Mouse (Mus musculus) urinary bladder, postnatal 14 days (tissue): ENCODE measurements at regions not wholly inside any gene's neighbourhood (a gene's known extent, or its start where the extent isn't known, plus 50 kb on each side); places are given as distances from the start of the nearest gene placed in this dataset.

ENCODE experiments used
- DNase-seq: peaks from one replicate; pipeline ENCODE4 v3.0.0; 2021; ENCODE audit warnings: low spot score

GRCm38 (mm10) chr3:149275478-149276132, 285.2 kb upstream of the Adgrl2 start:
- DNase-seq = no peak

GRCm38 (mm10) chr3:149274987-149275386, 284.6 kb upstream of the Adgrl2 start:
- no peak for DNase-seq

- no peak for DNase-seq
Observed at GRCm38 (mm10) chr3:149273993-149274692, 283.8 kb upstream of the Adgrl2 start.

DNA sequence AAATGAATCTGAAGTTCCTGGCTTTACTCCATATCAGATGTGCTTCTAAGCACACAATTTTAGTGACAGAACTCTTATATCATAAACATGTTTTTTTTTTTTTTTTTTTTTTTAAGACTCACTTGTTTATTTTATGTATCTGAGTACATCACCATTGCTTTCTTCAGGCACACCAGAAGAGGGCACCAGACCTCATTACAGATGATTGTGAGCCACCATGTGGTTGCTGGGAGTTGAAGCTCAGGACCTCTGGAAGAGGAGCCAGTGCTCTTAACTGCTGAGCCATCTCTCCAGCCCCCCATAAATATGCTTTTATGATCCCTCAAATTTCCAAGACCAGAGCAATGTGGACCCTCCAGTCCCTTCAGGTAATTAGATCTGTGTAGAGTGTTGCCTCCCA, 280.1 kb upstream of the Adgrl2 start:
- DNase-seq = no peak

DNA sequence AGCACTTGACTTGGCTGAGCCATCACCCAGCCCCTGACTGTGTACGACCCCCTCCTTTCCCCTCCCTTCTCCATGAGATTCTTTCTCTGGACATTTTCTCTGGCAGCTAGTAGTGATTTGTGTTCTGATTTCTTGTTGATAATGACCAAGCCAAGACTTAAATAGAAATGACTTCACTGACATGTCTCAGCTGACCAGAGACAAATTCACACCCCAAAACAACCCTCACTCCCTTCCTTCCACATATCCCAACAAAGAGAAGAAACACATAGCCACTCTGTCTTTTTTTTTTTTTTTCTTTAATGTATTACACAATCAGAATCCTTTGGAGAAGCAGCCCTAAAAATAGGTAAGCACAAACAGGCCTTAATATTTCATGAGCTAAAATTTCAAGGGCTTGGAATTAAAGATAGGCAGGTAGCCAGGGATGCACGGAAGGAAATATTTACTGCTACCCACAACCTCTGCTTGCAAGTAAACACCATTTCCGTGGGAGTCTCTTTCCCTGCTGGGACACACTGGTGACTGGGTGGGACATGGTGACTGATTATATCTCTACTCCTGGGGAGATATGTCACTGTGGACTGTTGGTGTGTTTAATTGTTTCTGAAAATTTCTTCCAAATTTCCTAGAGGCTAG, 272.1 kb upstream of the Adgrl2 start:
- DNase-seq = no peak

DNA sequence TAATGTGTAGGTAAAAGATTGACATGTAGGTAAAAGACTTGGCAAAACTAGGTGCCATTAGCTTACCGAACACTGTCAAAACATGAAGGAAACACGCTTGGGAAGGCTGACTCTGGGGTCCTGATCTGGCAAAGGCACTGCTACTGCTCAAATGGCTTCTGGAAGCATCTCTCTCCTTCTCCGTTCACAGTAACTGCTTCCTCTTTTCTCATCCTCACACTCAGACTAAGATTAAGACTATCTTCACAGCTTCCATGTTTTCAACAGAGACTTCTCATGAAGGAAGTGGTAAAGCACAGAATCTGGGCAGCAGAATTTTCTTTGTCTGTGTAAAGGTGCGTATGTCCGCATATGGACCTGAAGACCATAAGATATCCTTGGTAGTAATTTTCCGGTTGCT, 271.4 kb upstream of the Adgrl2 start:
- no peak for DNase-seq

- DNase-seq = no peak
Observed at GRCm38 (mm10) chr3:149258826-149259225, 268.5 kb upstream of the Adgrl2 start.

- DNase-seq = no peak
Observed at GRCm38 (mm10) chr3:149256891-149257290, 266.5 kb upstream of the Adgrl2 start.

DNA sequence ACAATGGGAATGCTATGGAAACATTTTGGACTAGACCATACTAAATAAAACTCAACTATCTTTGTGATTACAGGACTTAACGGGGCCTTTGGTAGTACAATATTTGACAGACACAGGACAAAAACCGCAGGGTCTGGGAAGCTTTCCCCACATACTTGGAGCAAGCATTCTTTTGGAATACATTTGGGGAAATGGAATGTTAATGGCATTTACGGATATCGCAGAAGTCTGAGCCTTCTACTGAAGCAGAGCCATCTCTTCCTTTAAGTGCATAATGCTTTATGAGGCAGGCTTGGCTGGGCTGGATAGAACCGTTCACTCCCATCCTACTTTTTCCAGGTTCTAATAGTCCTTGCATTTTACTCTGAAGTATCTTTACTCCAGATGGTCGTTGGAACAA, 262.7 kb upstream of the Adgrl2 start:
- no peak for DNase-seq

GRCm38 (mm10) chr3:149252144-149252543, 261.8 kb upstream of the Adgrl2 start:
- DNase-seq = no peak

DNA sequence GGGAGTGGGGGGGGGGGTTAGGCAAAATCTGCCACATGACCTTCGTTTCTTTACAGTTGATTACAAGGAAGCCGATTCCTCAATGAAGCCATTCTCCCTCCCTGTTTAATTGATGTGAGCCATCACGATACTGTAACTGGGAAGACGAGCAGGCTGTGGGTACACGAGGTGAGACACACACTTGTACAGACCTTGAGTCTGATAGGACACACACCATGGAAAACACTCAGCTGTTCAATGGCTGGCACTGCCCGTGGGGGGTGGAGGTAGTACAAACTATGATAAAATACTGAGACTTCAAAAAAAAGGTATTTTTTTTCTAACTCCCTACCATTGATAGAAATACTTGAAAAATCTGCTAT, 257.3 kb upstream of the Adgrl2 start:
- no peak for DNase-seq

GRCm38 (mm10) chr3:149246935-149247625, 256.7 kb upstream of the Adgrl2 start:
- DNase-seq = no peak

DNA sequence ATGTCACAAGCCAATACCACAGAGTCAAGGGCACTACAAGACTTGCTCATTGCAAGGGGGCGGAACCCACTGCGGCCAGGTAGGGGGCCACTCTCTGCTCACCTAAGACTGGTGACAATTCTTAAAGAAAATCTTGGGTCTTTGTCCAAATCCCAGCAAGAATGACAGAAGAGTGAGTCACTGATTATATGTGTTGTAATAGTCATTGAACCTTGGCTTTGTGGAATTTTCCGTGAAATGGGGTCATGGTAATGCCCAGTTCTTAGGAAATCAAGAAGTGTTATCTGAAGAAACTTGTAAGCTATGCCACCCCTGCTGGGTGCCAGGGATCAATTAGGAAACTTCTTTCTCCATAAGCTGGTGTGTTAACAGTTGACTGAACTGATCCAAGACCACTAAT, 249.3 kb upstream of the Adgrl2 start:
- DNase-seq = no peak

DNA sequence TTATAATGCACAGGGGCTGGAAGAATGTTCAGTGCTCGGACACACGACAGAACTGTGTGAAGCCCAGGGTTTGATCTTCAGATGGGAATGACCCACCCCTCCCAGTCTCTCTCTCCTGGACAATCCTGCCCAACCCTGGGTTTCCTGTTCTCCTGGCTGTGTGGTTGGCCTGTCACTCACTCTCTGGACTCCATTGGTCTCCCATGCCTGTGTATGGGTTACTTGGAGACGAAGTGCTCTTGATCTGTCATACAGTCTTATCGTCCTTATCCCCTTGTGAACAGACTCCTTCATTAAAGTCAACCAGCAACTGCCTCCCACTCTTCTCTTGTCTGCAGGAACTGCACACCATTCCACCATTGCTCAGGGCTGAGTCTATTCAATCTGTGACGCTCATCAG, 247.7 kb upstream of the Adgrl2 start:
- no peak for DNase-seq

GRCm38 (mm10) chr3:149235183-149235582, 244.8 kb upstream of the Adgrl2 start:
- no peak for DNase-seq

DNA sequence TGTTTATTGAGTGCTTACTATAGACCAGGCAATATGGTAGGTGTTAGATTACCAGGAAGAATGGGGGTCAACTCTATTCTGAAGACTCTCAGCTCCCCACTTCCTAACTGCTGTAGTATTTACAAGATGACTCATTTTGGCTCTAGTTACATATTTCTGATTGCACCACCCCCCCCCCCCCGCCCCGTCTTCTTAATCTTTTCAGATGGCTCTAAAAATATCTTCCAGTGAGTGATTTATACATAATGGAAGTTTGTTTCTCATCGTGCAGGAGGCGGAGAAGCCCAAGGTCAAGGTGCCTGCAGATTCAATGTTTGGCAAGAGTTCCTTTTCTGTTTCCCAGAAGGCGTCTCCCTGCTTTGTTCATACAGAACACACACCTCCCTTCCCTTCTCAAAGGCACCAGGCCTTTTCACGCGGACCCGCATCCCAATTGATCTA, 243.4 kb upstream of the Adgrl2 start:
- DNase-seq = no peak

DNA sequence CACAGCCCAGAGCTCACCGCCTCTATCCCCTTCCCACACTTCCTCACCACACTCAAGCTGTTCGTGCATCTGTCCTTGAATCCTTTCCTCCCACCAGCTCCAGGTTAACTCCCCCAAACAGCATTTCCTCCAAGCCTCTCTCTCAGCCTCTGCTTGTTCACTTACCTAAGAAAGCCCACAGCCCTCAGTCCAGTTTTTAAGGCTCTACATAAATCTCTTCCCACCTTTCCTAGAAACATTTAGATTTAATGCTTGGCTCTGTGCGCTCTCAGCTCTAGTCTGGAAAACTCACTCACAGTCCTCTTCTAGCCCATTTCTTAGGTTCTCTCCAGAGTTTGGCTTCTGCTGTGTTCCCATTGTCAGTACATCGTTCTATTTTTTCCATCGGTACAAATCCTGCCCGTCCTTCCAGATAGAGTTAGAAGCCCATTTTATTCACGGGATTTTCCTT, 242.9 kb upstream of the Adgrl2 start:
- DNase-seq = no peak

GRCm38 (mm10) chr3:149231346-149231745, 241.0 kb upstream of the Adgrl2 start:
- DNase-seq = no peak

DNA sequence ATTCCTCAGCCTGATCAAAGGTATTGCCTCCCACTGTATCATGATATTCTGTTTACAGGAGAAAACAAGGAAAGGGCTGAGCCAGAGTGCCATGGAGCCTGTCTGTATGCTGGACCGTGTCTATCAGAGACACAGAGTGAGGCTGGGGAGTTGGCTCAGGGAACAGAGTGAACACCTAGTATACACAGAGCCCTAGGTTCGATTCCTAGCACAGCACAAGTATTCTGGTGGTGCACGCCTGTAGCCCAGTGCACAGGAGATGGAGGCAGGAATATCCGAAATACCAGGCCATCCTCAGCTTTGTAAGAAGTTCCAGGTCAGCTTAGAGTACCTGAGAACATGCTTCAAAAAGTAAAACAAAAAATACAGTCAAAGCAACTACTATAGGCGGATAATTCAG, 237.2 kb upstream of the Adgrl2 start:
- DNase-seq = no peak

DNA sequence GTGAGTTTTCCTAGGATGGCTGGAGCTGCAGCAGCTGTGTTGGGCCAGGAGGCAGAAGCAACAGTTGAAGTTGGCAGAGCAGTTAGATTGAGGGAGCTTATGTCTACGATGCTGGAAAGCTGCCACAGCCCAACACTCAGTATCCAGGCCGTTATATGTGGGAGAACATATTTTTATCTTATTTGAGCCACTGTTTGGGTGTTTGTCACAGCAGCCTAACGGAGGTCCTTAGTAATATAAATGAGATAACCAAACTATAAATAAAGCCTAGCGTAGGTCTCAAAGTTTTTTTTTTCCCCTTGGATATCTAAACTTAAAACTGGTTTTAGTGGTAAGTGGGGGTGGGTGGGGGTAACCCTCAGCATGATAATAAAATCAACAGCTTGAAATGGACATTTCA, 236.4 kb upstream of the Adgrl2 start:
- no peak for DNase-seq

DNA sequence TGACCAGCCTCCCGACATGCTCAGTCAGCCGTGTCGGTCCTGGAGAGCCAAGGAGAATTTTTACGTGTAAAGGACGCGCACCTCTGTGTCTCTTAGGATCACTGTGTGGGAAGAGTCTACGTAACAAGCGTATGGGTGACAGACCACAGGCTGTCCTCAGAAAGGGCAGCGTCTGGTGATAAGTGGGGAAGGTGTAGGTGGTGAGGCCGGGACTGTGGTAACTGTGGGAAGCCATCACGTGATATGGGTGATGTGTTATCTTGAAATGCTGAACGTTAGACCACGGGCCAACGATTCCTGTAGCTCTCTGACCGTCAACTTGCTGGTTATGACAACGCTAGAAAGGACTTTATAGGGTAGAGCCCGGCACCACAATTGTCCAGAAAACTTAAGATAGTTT, 235.3 kb upstream of the Adgrl2 start:
- DNase-seq = no peak

- no peak for DNase-seq
Observed at GRCm38 (mm10) chr3:149224271-149224670, 233.9 kb upstream of the Adgrl2 start.

- DNase-seq = no peak
Observed at GRCm38 (mm10) chr3:149223776-149224175, 233.4 kb upstream of the Adgrl2 start.
